Mouse (Mus musculus) intestine, postnatal 0 days (tissue): ENCODE data around the gene Wbp2nl. TPM values are rescaled to one million over a fixed set of nuclear protein-coding genes. Genes with fewer than 3 reads are reported as not detected.

Experiments
- ATAC-seq: fragments of 200-750 bp; cut with Nextera tagmentation; 2 replicates; pipeline ENCODE4 v1.8.0; 2017; ENCODE audit warnings: mild to moderate bottlenecking, moderate TSS enrichment, moderate library complexity
- H3K27ac ChIP-seq: fragments of 300-500 bp; sonication (generic); 2 replicates; pipeline ENCODE4 v1.5.1; 2014; ENCODE audit warnings: mild to moderate bottlenecking, low read depth, low read length, moderate library complexity
- H3K27me3 ChIP-seq: fragments of 300-500 bp; sonication (generic); replicated peaks from 2 replicates; pipeline ENCODE4 v1.6.1; 2014; ENCODE audit warnings: low read length, mixed read lengths; ENCODE audit not compliant: control insufficient read depth, insufficient read depth
- H3K36me3 ChIP-seq: fragments of 300-500 bp; sonication (generic); 2 replicates; pipeline ENCODE4 v1.6.1; 2014; ENCODE audit warnings: mild to moderate bottlenecking, moderate library complexity; ENCODE audit not compliant: control insufficient read depth, insufficient read depth
- H3K4me1 ChIP-seq: fragments of 300-500 bp; sonication (generic); replicated peaks from 2 replicates; pipeline ENCODE4 v1.6.1; 2014; ENCODE audit warnings: antibody characterized with exemption, low read length, mixed read lengths; ENCODE audit not compliant: control insufficient read depth, insufficient read depth
- H3K4me2 ChIP-seq: fragments of 300-500 bp; sonication (generic); replicated peaks from 2 replicates; pipeline ENCODE4 v1.6.1; 2014; ENCODE audit warnings: low read depth, mild to moderate bottlenecking, moderate library complexity
- H3K4me3 ChIP-seq: fragments of 300-500 bp; sonication (generic); 2 replicates; pipeline ENCODE4 v1.5.1; 2014; ENCODE audit warnings: low read depth, low read length
- H3K9ac ChIP-seq: fragments of 300-500 bp; sonication (generic); 2 replicates; pipeline ENCODE4 v1.6.1; 2014; ENCODE audit warnings: mild to moderate bottlenecking, low read depth, low read length
- H3K9me3 ChIP-seq: fragments of 300-500 bp; sonication (generic); 2 replicates; pipeline ENCODE4 v1.6.1; 2016; ENCODE audit warnings: mixed run types; ENCODE audit not compliant: control insufficient read depth
- CTCF ChIP-seq: sonication (generic); IDR thresholded peaks from 2 replicates; pipeline ENCODE4 v1.5.1; 2016; ENCODE audit warnings: low read depth, mild to moderate bottlenecking, control low read depth, antibody characterized with exemption, moderate library complexity
- WGBS: fragments of 180-500 bp; shearing (Covaris S2); extraction: QIAGEN DNeasy Blood & Tissue Kit; methylation state at CpG from one replicate; pipeline ENCODE4 v1.1.7; 2014; 5-methylcytosine and 5-hydroxymethylcytosine counted together
- polyA plus RNA-seq: library from polyadenylated mRNA; unstranded; fragments of >200 nt; fragmentation: Nextera tagmentation; extraction: Ambion mirVana; gene quantifications from 2 replicates; pipeline ENCODE4 v1.2.1, GENCODE M21; 2015

Gene Wbp2nl
- polyA plus RNA-seq, 1 experiment from 2014 or later: not detected

GRCm38 (mm10) chr15:82274927-82275901 lies 23.5 kb upstream of the Wbp2nl start:
- H3K4me3 ChIP-seq: peak overlapping the region; percentile 47

DNA sequence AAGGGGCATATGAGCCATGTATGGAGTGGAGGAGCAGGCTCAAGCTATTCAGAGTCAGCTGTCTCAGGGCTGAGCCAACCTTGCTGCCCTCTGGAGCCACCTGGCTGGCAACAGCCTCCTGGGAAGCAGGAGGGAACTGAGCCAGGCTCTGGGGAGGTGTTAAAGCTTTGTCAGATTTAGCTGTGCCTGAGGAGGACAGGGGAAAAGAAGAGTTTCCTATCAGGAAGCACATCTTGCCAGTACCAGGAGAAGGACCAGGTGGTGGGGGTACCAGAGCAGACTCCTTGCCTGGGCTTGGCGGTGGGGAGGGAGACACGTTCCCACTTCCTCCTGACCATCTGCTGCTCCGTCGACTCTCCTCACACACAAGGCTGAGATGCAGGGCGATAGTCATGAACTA lies 21.2 kb upstream of the Wbp2nl start:
- TF ChIP-seq CTCF: no peak
- 68% methylated on average over 5 of the region's 5 CpGs for WGBS
- no peak for ATAC-seq
- no peaks in the 10 kb centered on the region for H3K4me1 ChIP-seq
- no peak overlapping the region for H3K9ac ChIP-seq
- no peak overlapping the region for H3K27ac ChIP-seq
- no peak overlapping the region for H3K4me3 ChIP-seq
- no peaks in the 10 kb centered on the region for H3K9me3 ChIP-seq
- H3K4me2 ChIP-seq: no peak overlapping the region
- H3K36me3 ChIP-seq: no peaks in the 10 kb centered on the region
- H3K27me3 ChIP-seq: peaks cover 45% of the 10 kb centered on the region

More at GRCm38 (mm10) chr15:82274927-82275901, 23.5 kb upstream of the Wbp2nl start:
- Histone ChIP-seq H3K9me3 (no peaks in the 10 kb centered on the region), H3K36me3 (no peaks in the 10 kb centered on the region), H3K9ac (0 out of 2 replicates have a peak overlapping the region, but pooled peaks have one; percentile 31), H3K27ac (no peak overlapping the region), H3K27me3 (peaks cover 60% of the 10 kb centered on the region), H3K4me2 (peak overlapping the region; percentile 90), H3K4me1 (no peaks in the 10 kb centered on the region)
- 0 out of 2 replicates have a peak, but pooled peaks have one; percentile 25 for ATAC-seq
- 1% methylated on average over 64 of the region's 86 CpGs for WGBS
- TF ChIP-seq CTCF: no peak

DNA sequence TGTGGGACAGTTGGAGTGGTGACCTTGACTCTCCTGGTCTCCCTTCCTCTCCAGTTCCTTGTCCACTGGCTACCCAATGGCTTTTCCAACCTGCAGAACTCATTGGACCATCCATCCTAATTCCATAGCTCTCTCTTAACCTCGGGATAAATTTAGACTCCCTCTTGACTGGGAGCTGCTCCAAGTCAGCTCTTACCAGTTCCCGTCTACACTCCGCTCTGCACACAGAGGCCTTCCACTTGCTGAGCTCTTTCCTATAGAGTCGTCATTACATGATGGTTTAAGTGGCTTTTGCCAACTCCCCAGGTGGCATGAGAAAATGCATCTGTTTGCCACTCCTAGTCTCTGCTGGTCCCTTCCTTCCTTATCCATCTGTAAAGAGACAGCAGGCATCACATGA lies 18.1 kb upstream of the Wbp2nl start:
- Histone ChIP-seq H3K4me2 (no peak overlapping the region), H3K9ac (no peak overlapping the region), H3K4me1 (no peaks in the 10 kb centered on the region), H3K27me3 (peaks cover 18% of the 10 kb centered on the region), H3K9me3 (no peaks in the 10 kb centered on the region), H3K4me3 (no peak overlapping the region), H3K27ac (no peak overlapping the region), H3K36me3 (no peaks in the 10 kb centered on the region)
- ATAC-seq: no peak
- 73% methylated on average over 4 of the region's 4 CpGs for WGBS
- TF ChIP-seq CTCF: no peak

DNA sequence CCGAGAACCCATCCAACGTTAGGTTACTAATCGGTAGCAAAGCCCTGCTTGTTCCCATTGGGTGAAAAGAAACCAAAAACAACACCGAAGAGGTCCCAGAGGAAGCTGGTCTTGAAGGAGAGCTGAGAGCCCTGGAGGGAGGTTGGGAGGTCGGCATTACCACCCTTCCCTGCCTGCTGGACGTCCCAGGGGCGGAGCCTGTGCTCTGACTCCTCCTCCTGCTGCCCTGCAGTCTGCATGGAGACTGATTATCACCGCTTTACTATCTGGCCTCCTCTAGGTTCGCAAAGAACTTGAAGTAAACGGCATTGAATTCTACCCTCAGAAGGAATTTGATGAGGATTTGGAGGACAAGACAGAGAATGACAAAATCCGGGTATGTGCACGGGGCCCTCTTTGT lies 12.6 kb upstream of the Wbp2nl start:
- no peak overlapping the region for H3K4me2 ChIP-seq
- no peaks in the 10 kb centered on the region for H3K9me3 ChIP-seq
- no peaks in the 10 kb centered on the region for H3K36me3 ChIP-seq
- H3K27me3 ChIP-seq: no peaks in the 10 kb centered on the region
- H3K27ac ChIP-seq: no peak overlapping the region
- no peak for TF ChIP-seq CTCF
- no peak for ATAC-seq
- no peak overlapping the region for H3K9ac ChIP-seq
- H3K4me3 ChIP-seq: no peak overlapping the region
- H3K4me1 ChIP-seq: no peaks in the 10 kb centered on the region
- WGBS: 57% methylated on average over 12 of the region's 12 CpGs

GRCm38 (mm10) chr15:82290252-82290651 lies 8.5 kb upstream of the Wbp2nl start:
- Histone ChIP-seq H3K9me3 (no peaks in the 10 kb centered on the region), H3K4me2 (no peak overlapping the region), H3K36me3 (no peaks in the 10 kb centered on the region), H3K27me3 (0 out of 2 replicates have a peak, but pooled peaks cover 5% of the 10 kb centered on the region), H3K4me3 (no peak overlapping the region), H3K9ac (no peak overlapping the region), H3K4me1 (no peaks in the 10 kb centered on the region), H3K27ac (no peak overlapping the region)
- no peak for ATAC-seq
- no peak for TF ChIP-seq CTCF
- WGBS: 77% methylated on average over 7 of the region's 7 CpGs

DNA sequence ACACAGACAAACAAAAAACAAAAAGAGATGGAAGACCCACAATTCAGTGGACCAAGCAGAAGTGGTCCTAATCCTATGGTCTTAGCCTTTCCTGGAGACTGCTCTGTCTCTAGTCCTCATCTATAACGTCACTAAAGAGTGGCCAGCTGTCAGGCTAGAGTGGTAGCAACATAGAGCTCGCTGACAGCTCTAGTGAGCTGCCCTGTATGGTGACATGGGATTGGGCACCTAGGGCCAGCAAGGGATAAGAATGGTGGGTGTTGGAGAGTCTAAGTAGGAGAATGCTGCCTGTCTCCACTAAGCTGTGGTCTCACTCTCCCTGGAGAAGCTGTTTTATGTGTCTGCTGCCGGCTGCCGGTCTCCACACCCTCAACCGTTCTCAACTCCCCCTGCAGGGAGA lies 5.9 kb upstream of the Wbp2nl start:
- Histone ChIP-seq H3K27me3 (0 out of 2 replicates have a peak, but pooled peaks cover 5% of the 10 kb centered on the region), H3K4me3 (no peak overlapping the region), H3K4me1 (no peaks in the 10 kb centered on the region), H3K9ac (no peak overlapping the region), H3K4me2 (no peak overlapping the region), H3K36me3 (no peaks in the 10 kb centered on the region), H3K9me3 (no peaks in the 10 kb centered on the region), H3K27ac (no peak overlapping the region)
- ATAC-seq: no peak
- TF ChIP-seq CTCF: no peak
- WGBS: 18% methylated on average over 5 of the region's 5 CpGs
